Mouse (Mus musculus): ENCODE results near the gene Adam12. TPM values are rescaled to one million over a fixed set of nuclear protein-coding genes. Genes with fewer than 3 reads are reported as not detected.

The Adam12 gene
- polyA plus RNA-seq, 1 experiment from 2014 or later, result 0.57 TPM

DNA sequence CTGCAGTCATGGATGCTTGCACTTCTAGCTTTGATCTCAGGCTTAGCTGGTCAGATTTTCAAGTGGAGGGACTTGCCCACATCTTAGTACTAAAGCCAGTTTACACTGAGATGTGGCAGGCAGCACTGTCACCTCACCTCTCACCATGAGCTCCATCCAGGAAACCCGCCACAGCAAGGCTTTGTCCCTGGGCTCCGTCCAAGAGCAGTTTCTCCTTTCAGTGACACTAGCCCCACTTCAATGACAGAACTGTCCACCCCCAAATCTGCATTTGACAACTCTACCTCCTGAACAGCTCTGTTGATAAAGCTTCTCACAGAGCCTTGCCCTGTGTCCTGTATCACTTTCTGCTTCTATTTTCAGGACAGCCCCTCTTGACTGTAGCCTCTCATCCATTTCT, 383.8 kb downstream of the Adam12 start:
- H3K27ac ChIP-seq (replicated peaks), result no peak overlapping the region
- WGBS, result 73% methylated on average over 2 of the region's 2 CpGs
- no peak overlapping the region for H3K4me2 ChIP-seq (replicated peaks; ENCODE audit: low read depth)
- no peak for DNase-seq (ENCODE audit: low spot score)
- H3K36me3 ChIP-seq (ENCODE audit: control insufficient read depth, insufficient read depth, low read length), result no peaks in the 10 kb centered on the region
- H3K4me1 ChIP-seq (replicated peaks; ENCODE audit: control insufficient read depth, insufficient read depth), result no peaks in the 10 kb centered on the region
- no peak overlapping the region for H3K4me3 ChIP-seq (ENCODE audit: low read depth, low read length)
- ATAC-seq (ENCODE audit: low FRiP score, low TSS enrichment), result no peak
- no peaks in the 10 kb centered on the region for H3K9me3 ChIP-seq (ENCODE audit: control insufficient read depth, low read length)
- no peaks in the 10 kb centered on the region for H3K27me3 ChIP-seq (ENCODE audit: control insufficient read depth, insufficient read depth, low read length)
- TF ChIP-seq EP300 (optimal IDR thresholded peaks at IDR 0.05) (no peak), CTCF (IDR thresholded peaks at IDR 0.05; ENCODE audit: low read depth) (no peak)
- H3K9ac ChIP-seq (ENCODE audit: low read length), result no peak overlapping the region

DNA sequence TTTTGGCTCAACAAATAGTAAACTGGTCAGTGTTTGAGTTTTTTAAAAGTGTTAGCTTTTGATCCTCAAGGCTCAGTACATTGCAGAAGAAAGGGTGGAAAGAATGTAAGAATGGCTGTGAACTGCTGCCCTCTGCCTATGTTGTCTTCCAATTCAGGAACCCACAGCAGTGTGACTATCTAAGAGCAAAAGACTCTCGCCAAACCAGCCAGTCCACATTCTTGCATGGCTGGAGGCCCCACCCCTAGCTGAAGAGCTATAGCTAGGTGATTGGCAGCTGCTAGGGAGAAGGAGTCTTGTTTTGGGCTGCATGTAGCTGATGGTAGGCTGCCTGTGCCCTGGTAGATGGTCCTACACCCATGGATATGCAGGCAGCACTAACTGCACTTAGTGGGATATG, 384.8 kb downstream of the Adam12 start:
- no peak for ATAC-seq (ENCODE audit: low FRiP score, low TSS enrichment)
- no peak for TF ChIP-seq CTCF (IDR thresholded peaks at IDR 0.05; ENCODE audit: low read depth)
- TF ChIP-seq EP300 (optimal IDR thresholded peaks at IDR 0.05), result no peak
- Histone ChIP-seq H3K36me3 (ENCODE audit: control insufficient read depth, insufficient read depth, low read length) (no peaks in the 10 kb centered on the region), H3K4me2 (replicated peaks; ENCODE audit: low read depth) (no peak overlapping the region), H3K27me3 (ENCODE audit: control insufficient read depth, insufficient read depth, low read length) (no peaks in the 10 kb centered on the region), H3K27ac (replicated peaks) (no peak overlapping the region), H3K4me1 (replicated peaks; ENCODE audit: control insufficient read depth, insufficient read depth) (no peaks in the 10 kb centered on the region), H3K9me3 (ENCODE audit: control insufficient read depth, low read length) (no peaks in the 10 kb centered on the region), H3K9ac (ENCODE audit: low read length) (no peak overlapping the region), H3K4me3 (ENCODE audit: low read depth, low read length) (no peak overlapping the region)
- WGBS, result 31% methylated on average over 1 of the region's 1 CpGs
- DNase-seq (ENCODE audit: low spot score), result peak; percentile 21

DNA sequence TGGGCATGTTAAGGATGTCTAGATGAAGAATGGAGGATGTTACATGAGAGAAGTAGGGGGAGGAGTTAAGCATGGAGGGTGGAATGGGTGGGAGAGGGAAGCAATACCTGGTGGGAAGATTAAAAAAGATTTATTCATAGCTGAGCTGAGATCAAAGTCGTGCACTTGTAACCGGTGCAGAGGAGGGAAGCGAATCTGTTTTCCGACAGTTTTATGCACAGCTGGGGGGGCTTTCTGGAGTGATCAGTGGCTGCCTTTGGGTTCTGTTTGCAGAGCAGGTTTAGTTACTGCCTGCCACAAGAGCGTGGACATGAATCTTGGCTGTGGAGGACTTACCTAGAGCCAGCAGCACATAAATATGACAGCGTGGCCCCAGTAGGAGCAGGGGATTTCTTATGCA, 389.9 kb downstream of the Adam12 start:
- Histone ChIP-seq H3K4me3 (ENCODE audit: low read depth, low read length) (no peak overlapping the region), H3K9me3 (ENCODE audit: control insufficient read depth, low read length) (no peaks in the 10 kb centered on the region), H3K4me2 (replicated peaks; ENCODE audit: low read depth) (no peak overlapping the region), H3K27ac (replicated peaks) (no peak overlapping the region), H3K36me3 (ENCODE audit: control insufficient read depth, insufficient read depth, low read length) (no peaks in the 10 kb centered on the region), H3K27me3 (ENCODE audit: control insufficient read depth, insufficient read depth, low read length) (no peaks in the 10 kb centered on the region), H3K9ac (ENCODE audit: low read length) (no peak overlapping the region), H3K4me1 (replicated peaks; ENCODE audit: control insufficient read depth, insufficient read depth) (no peaks in the 10 kb centered on the region)
- ATAC-seq (ENCODE audit: low FRiP score, low TSS enrichment), result no peak
- no peak for DNase-seq (ENCODE audit: low spot score)
- WGBS, result 42% methylated on average over 6 of the region's 6 CpGs
- TF ChIP-seq EP300 (optimal IDR thresholded peaks at IDR 0.05) (no peak), CTCF (IDR thresholded peaks at IDR 0.05; ENCODE audit: low read depth) (no peak)

DNA sequence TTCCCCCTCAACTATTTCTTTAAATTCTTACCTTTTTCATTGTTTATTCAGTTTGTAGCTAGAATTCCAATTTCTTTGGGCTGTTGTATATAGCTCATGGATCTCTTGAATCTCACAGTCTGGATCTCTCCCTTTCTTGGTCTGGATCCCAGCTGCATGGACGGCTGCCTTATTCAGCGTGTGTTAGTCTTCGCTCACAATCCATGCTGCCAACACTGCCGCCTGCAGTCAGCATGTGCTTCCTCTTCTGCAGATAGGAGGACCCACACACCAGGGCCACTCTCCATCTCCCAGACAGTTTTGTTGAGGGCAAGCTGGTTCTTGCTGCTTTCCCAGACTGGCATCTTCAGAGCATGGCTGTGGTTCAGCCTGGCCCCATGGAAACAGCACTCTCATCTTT, 392.4 kb downstream of the Adam12 start:
- 51% methylated on average over 4 of the region's 4 CpGs for WGBS
- no peak overlapping the region for H3K27ac ChIP-seq (replicated peaks)
- no peak for DNase-seq (ENCODE audit: low spot score)
- H3K4me1 ChIP-seq (replicated peaks; ENCODE audit: control insufficient read depth, insufficient read depth), result no peaks in the 10 kb centered on the region
- H3K9ac ChIP-seq (ENCODE audit: low read length), result no peak overlapping the region
- no peaks in the 10 kb centered on the region for H3K27me3 ChIP-seq (ENCODE audit: control insufficient read depth, insufficient read depth, low read length)
- no peaks in the 10 kb centered on the region for H3K9me3 ChIP-seq (ENCODE audit: control insufficient read depth, low read length)
- no peak for TF ChIP-seq EP300 (optimal IDR thresholded peaks at IDR 0.05)
- TF ChIP-seq CTCF (IDR thresholded peaks at IDR 0.05; ENCODE audit: low read depth), result peak; percentile 47
- ATAC-seq (ENCODE audit: low FRiP score, low TSS enrichment), result no peak
- H3K4me3 ChIP-seq (ENCODE audit: low read depth, low read length), result no peak overlapping the region
- H3K4me2 ChIP-seq (replicated peaks; ENCODE audit: low read depth), result no peak overlapping the region
- no peaks in the 10 kb centered on the region for H3K36me3 ChIP-seq (ENCODE audit: control insufficient read depth, insufficient read depth, low read length)

Small RNAs within 50 kb of the gene (microRNA-seq; reads per million reads assigned to microRNA genes)
- not detected for gene Gm23631

Other genes starting within 250 kb of the Adam12 start
- gene D7Ertd443e, start 153.5 kb upstream of the Adam12 start, polyA plus RNA-seq (2015; fragmentation: Nextera tagmentation; extraction: Ambion mirVana), result 0.38 and 0.51 TPM in 2 replicates

Data from stomach, postnatal 0 days (tissue).